Mouse (Mus musculus): ENCODE measurements around the gene Ncapg2. TPM values are rescaled to one million over a fixed set of nuclear protein-coding genes. Genes with fewer than 3 reads are reported as not detected.

Gene Ncapg2
- polyA plus RNA-seq, 1 experiment from 2014 or later, result 6.2 TPM

- 71% methylated on average over 2 of the region's 2 CpGs for WGBS
- no peak for ATAC-seq
These were observed 10.9 kb upstream of the Ncapg2 start for GRCm38 (mm10) chr12:116394327-116394726.

GRCm38 (mm10) chr12:116395312-116395711 is 9.9 kb upstream of the Ncapg2 start:
- H3K27ac ChIP-seq (ENCODE audit: low read length), result no peak overlapping the region
- no peaks in the 10 kb centered on the region for H3K36me3 ChIP-seq (ENCODE audit: control insufficient read depth, insufficient read depth, low read length)
- no peak overlapping the region for H3K4me3 ChIP-seq (ENCODE audit: low read depth, low read length)
- H3K9me3 ChIP-seq (replicated peaks; ENCODE audit: control insufficient read depth, low read length, poor library complexity, severe bottlenecking), result 0 out of 2 replicates have a peak, but pooled peaks cover 4% of the 10 kb centered on the region
- no peak for ATAC-seq
- H3K9ac ChIP-seq (ENCODE audit: low read depth, low read length), result no peak overlapping the region
- no peaks in the 10 kb centered on the region for H3K27me3 ChIP-seq (ENCODE audit: control insufficient read depth, insufficient read depth, low read depth, low read length)
- no peaks in the 10 kb centered on the region for H3K4me1 ChIP-seq (ENCODE audit: control insufficient read depth, insufficient read depth, low read length)
- WGBS, result 90% methylated on average over 2 of the region's 2 CpGs
- no peak overlapping the region for H3K4me2 ChIP-seq (ENCODE audit: low read length)

More at GRCm38 (mm10) chr12:116394327-116394726, 10.9 kb upstream of the Ncapg2 start:
- Histone ChIP-seq H3K9ac (ENCODE audit: low read depth, low read length) (no peak overlapping the region), H3K4me3 (ENCODE audit: low read depth, low read length) (no peak overlapping the region), H3K36me3 (ENCODE audit: control insufficient read depth, insufficient read depth, low read length) (no peaks in the 10 kb centered on the region), H3K27ac (ENCODE audit: low read length) (no peak overlapping the region), H3K4me2 (ENCODE audit: low read length) (no peak overlapping the region), H3K4me1 (ENCODE audit: control insufficient read depth, insufficient read depth, low read length) (no peaks in the 10 kb centered on the region), H3K27me3 (ENCODE audit: control insufficient read depth, insufficient read depth, low read depth, low read length) (no peaks in the 10 kb centered on the region), H3K9me3 (replicated peaks; ENCODE audit: control insufficient read depth, low read length, poor library complexity, severe bottlenecking) (no peaks in the 10 kb centered on the region)

- Histone ChIP-seq H3K36me3 (ENCODE audit: control insufficient read depth, insufficient read depth, low read length) (no peaks in the 10 kb centered on the region), H3K27ac (ENCODE audit: low read length) (no peak overlapping the region), H3K9ac (ENCODE audit: low read depth, low read length) (no peak overlapping the region), H3K4me2 (ENCODE audit: low read length) (no peak overlapping the region), H3K27me3 (ENCODE audit: control insufficient read depth, insufficient read depth, low read depth, low read length) (no peaks in the 10 kb centered on the region), H3K4me3 (ENCODE audit: low read depth, low read length) (no peak overlapping the region), H3K9me3 (replicated peaks; ENCODE audit: control insufficient read depth, low read length, poor library complexity, severe bottlenecking) (peaks cover 4% of the 10 kb centered on the region; the same call in 1 of the 2 replicates), H3K4me1 (ENCODE audit: control insufficient read depth, insufficient read depth, low read length) (no peaks in the 10 kb centered on the region)
- WGBS, result 62% methylated on average over 2 of the region's 2 CpGs
- no peak for ATAC-seq
These were observed 9.0 kb upstream of the Ncapg2 start for GRCm38 (mm10) chr12:116396072-116396695.

- H3K27ac ChIP-seq (ENCODE audit: low read length), result no peak overlapping the region
- no peak; the same call in 1 of the 2 replicates for ATAC-seq
- 98% methylated on average over 18 of the region's 18 CpGs for WGBS
These were observed 1.1 kb upstream of the Ncapg2 start for GRCm38 (mm10) chr12:116404012-116404679.

GRCm38 (mm10) chr12:116405836-116406155 is 594 bp downstream of the Ncapg2 start:
- no peak overlapping the region for H3K27ac ChIP-seq (ENCODE audit: low read length)
- peak overlapping the region; percentile 98 for H3K4me2 ChIP-seq (ENCODE audit: low read length)
- no peaks in the 10 kb centered on the region for H3K27me3 ChIP-seq (ENCODE audit: control insufficient read depth, insufficient read depth, low read depth, low read length)
- no peak; the same call in 1 of the 2 replicates for ATAC-seq
- H3K9ac ChIP-seq (ENCODE audit: low read depth, low read length), result peak overlapping the region; percentile 74
- no peaks in the 10 kb centered on the region for H3K36me3 ChIP-seq (ENCODE audit: control insufficient read depth, insufficient read depth, low read length)
- H3K4me3 ChIP-seq (ENCODE audit: low read depth, low read length), result peak overlapping the region; percentile 85
- H3K9me3 ChIP-seq (replicated peaks; ENCODE audit: control insufficient read depth, low read length, poor library complexity, severe bottlenecking), result peaks cover 12% of the 10 kb centered on the region
- H3K4me1 ChIP-seq (ENCODE audit: control insufficient read depth, insufficient read depth, low read length), result peaks cover 4% of the 10 kb centered on the region
- 13% methylated on average over 8 of the region's 8 CpGs for WGBS

More at GRCm38 (mm10) chr12:116404012-116404679, 1.1 kb upstream of the Ncapg2 start:
- Histone ChIP-seq H3K4me3 (ENCODE audit: low read depth, low read length) (peak overlapping the region; percentile 85), H3K36me3 (ENCODE audit: control insufficient read depth, insufficient read depth, low read length) (no peaks in the 10 kb centered on the region), H3K4me1 (ENCODE audit: control insufficient read depth, insufficient read depth, low read length) (peaks cover 4% of the 10 kb centered on the region), H3K27me3 (ENCODE audit: control insufficient read depth, insufficient read depth, low read depth, low read length) (no peaks in the 10 kb centered on the region), H3K9ac (ENCODE audit: low read depth, low read length) (no peak overlapping the region), H3K4me2 (ENCODE audit: low read length) (peak overlapping the region; percentile 98), H3K9me3 (replicated peaks; ENCODE audit: control insufficient read depth, low read length, poor library complexity, severe bottlenecking) (peaks cover 15% of the 10 kb centered on the region)

- H3K9me3 ChIP-seq (replicated peaks; ENCODE audit: control insufficient read depth, low read length, poor library complexity, severe bottlenecking), result peaks cover 4% of the 10 kb centered on the region; the same call in 1 of the 2 replicates
- H3K27me3 ChIP-seq (ENCODE audit: control insufficient read depth, insufficient read depth, low read depth, low read length), result no peaks in the 10 kb centered on the region
- H3K9ac ChIP-seq (ENCODE audit: low read depth, low read length), result no peak overlapping the region
- ATAC-seq, result no peak
- no peak overlapping the region for H3K4me3 ChIP-seq (ENCODE audit: low read depth, low read length)
- no peaks in the 10 kb centered on the region for H3K36me3 ChIP-seq (ENCODE audit: control insufficient read depth, insufficient read depth, low read length)
- H3K4me2 ChIP-seq (ENCODE audit: low read length), result no peak overlapping the region
- H3K27ac ChIP-seq (ENCODE audit: low read length), result no peak overlapping the region
- WGBS, result 95% methylated on average over 5 of the region's 5 CpGs
- H3K4me1 ChIP-seq (ENCODE audit: control insufficient read depth, insufficient read depth, low read length), result peaks cover 4% of the 10 kb centered on the region
These were observed 2.7 kb downstream of the Ncapg2 start for GRCm38 (mm10) chr12:116407883-116408282.

- H3K4me3 ChIP-seq (ENCODE audit: low read depth, low read length), result no peak overlapping the region
- no peaks in the 10 kb centered on the region for H3K27me3 ChIP-seq (ENCODE audit: control insufficient read depth, insufficient read depth, low read depth, low read length)
- H3K27ac ChIP-seq (ENCODE audit: low read length), result no peak overlapping the region
- H3K4me2 ChIP-seq (ENCODE audit: low read length), result no peak overlapping the region
- no peak for ATAC-seq
- no peaks in the 10 kb centered on the region for H3K4me1 ChIP-seq (ENCODE audit: control insufficient read depth, insufficient read depth, low read length)
- WGBS, result 98% methylated on average over 4 of the region's 4 CpGs
- H3K9me3 ChIP-seq (replicated peaks; ENCODE audit: control insufficient read depth, low read length, poor library complexity, severe bottlenecking), result no peaks in the 10 kb centered on the region
- H3K9ac ChIP-seq (ENCODE audit: low read depth, low read length), result no peak overlapping the region
- H3K36me3 ChIP-seq (ENCODE audit: control insufficient read depth, insufficient read depth, low read length), result no peaks in the 10 kb centered on the region
These were observed 9.7 kb downstream of the Ncapg2 start for GRCm38 (mm10) chr12:116414941-116415340.

GRCm38 (mm10) chr12:116416514-116416913 is 11.3 kb downstream of the Ncapg2 start:
- Histone ChIP-seq H3K36me3 (ENCODE audit: control insufficient read depth, insufficient read depth, low read length) (no peaks in the 10 kb centered on the region), H3K4me3 (ENCODE audit: low read depth, low read length) (no peak overlapping the region), H3K27me3 (ENCODE audit: control insufficient read depth, insufficient read depth, low read depth, low read length) (no peaks in the 10 kb centered on the region), H3K4me1 (ENCODE audit: control insufficient read depth, insufficient read depth, low read length) (no peaks in the 10 kb centered on the region), H3K4me2 (ENCODE audit: low read length) (no peak overlapping the region), H3K9ac (ENCODE audit: low read depth, low read length) (no peak overlapping the region), H3K9me3 (replicated peaks; ENCODE audit: control insufficient read depth, low read length, poor library complexity, severe bottlenecking) (no peaks in the 10 kb centered on the region), H3K27ac (ENCODE audit: low read length) (no peak overlapping the region)
- no peak for ATAC-seq
- 92% methylated on average over 1 of the region's 1 CpGs for WGBS

- H3K4me2 ChIP-seq (ENCODE audit: low read length), result no peak overlapping the region
- 95% methylated on average over 2 of the region's 2 CpGs for WGBS
- H3K4me1 ChIP-seq (ENCODE audit: control insufficient read depth, insufficient read depth, low read length), result no peaks in the 10 kb centered on the region
- no peaks in the 10 kb centered on the region for H3K27me3 ChIP-seq (ENCODE audit: control insufficient read depth, insufficient read depth, low read depth, low read length)
- no peak overlapping the region for H3K9ac ChIP-seq (ENCODE audit: low read depth, low read length)
- ATAC-seq, result no peak
- no peaks in the 10 kb centered on the region for H3K36me3 ChIP-seq (ENCODE audit: control insufficient read depth, insufficient read depth, low read length)
- H3K4me3 ChIP-seq (ENCODE audit: low read depth, low read length), result no peak overlapping the region
- no peaks in the 10 kb centered on the region for H3K9me3 ChIP-seq (replicated peaks; ENCODE audit: control insufficient read depth, low read length, poor library complexity, severe bottlenecking)
- H3K27ac ChIP-seq (ENCODE audit: low read length), result no peak overlapping the region
These were observed 16.5 kb downstream of the Ncapg2 start for GRCm38 (mm10) chr12:116421656-116422055.
